Mouse (Mus musculus) liver, embryonic 15.5 days (tissue): ENCODE results near the gene Dcaf10. TPM values are rescaled to one million over a fixed set of nuclear protein-coding genes. Genes with fewer than 3 reads are reported as not detected.
"Not testable (repeated sequence)": the region's sequence is repeated elsewhere in the genome, so short reads cannot be mapped to it uniquely, and the experiment has no call there.

Experiments
- ATAC-seq: fragments of 200-750 bp; cut with Nextera tagmentation; 2 replicates; pipeline ENCODE4 v1.8.0; 2017; ENCODE audit warnings: moderate number of reproducible peaks, mild to moderate bottlenecking, moderate library complexity; ENCODE audit not compliant: insufficient read depth
- H3K27ac ChIP-seq: fragments of 300-500 bp; sonication (generic); replicated peaks from 2 replicates; pipeline ENCODE4 v1.5.1; 2015; ENCODE audit warnings: mild to moderate bottlenecking, inconsistent platforms
- H3K27me3 ChIP-seq: fragments of 300-500 bp; sonication (generic); 2 replicates; pipeline ENCODE4 v1.6.1; 2015; ENCODE audit warnings: mild to moderate bottlenecking, inconsistent platforms
- H3K36me3 ChIP-seq: fragments of 300-500 bp; sonication (generic); replicated peaks from 2 replicates; pipeline ENCODE4 v1.6.1; 2015; ENCODE audit warnings: moderate library complexity, mild to moderate bottlenecking, inconsistent platforms
- H3K4me1 ChIP-seq: fragments of 300-500 bp; sonication (generic); replicated peaks from 2 replicates; pipeline ENCODE4 v1.6.1; 2015; ENCODE audit warnings: inconsistent platforms
- H3K4me2 ChIP-seq: fragments of 300-500 bp; sonication (generic); 2 replicates; pipeline ENCODE4 v1.6.1; 2015; ENCODE audit warnings: moderate library complexity, mild to moderate bottlenecking, inconsistent platforms
- H3K4me3 ChIP-seq: fragments of 300-500 bp; sonication (generic); replicated peaks from 2 replicates; pipeline ENCODE4 v1.5.1; 2015; ENCODE audit warnings: mild to moderate bottlenecking, inconsistent platforms
- H3K9ac ChIP-seq: fragments of 300-500 bp; sonication (generic); 2 replicates; pipeline ENCODE4 v1.6.1; 2015; ENCODE audit warnings: moderate library complexity, mild to moderate bottlenecking, inconsistent platforms
- H3K9me3 ChIP-seq: fragments of 300-500 bp; sonication (generic); replicated peaks from 2 replicates; pipeline ENCODE4 v1.6.1; 2016; ENCODE audit warnings: inconsistent platforms
- WGBS: fragments of 180-500 bp; shearing (Covaris S2); methylation state at CpG from one replicate; pipeline ENCODE4 v1.1.7; 2015; ENCODE audit warnings: mixed read lengths; ENCODE audit not compliant: insufficient replicate concordance; 5-methylcytosine and 5-hydroxymethylcytosine counted together
- polyA plus RNA-seq: library from polyadenylated mRNA; unstranded; fragments of >200 nt; fragmentation: Nextera tagmentation; extraction: Ambion mirVana; gene quantifications from 2 replicates; pipeline ENCODE4 v1.2.1, GENCODE M21; 2015

Dcaf10 gene
- polyA plus RNA-seq, 1 experiment from 2014 or later: 5.7 TPM

- H3K4me3 ChIP-seq: peak within 1 kb of the TSS; percentile 96
- H3K9ac ChIP-seq: peak within 1 kb of the TSS; percentile 99
- peaks cover 25% of the 10 kb centered on the region for H3K4me1 ChIP-seq
- peak; percentile 92 for ATAC-seq
- H3K9me3 ChIP-seq: no peaks in the 10 kb centered on the region
- peaks cover 21% of the 10 kb centered on the region for H3K36me3 ChIP-seq
- H3K4me2 ChIP-seq: peak within 1 kb of the TSS; percentile 91
- H3K27me3 ChIP-seq: no peaks in the 10 kb centered on the region
- WGBS: under 1% methylated on average over 76 of the region's 76 CpGs
- peak within 1 kb of the TSS; percentile 99 for H3K27ac ChIP-seq
Observed at GRCm38 (mm10) chr4:45342286-45343155, 620 bp downstream of the Dcaf10 start, which contains the start of gene Exosc3. Gene Exosc3, minus strand, starts transcription at chr4:45342732.

GRCm38 (mm10) chr4:45356653-45357052 is 14.8 kb downstream of the Dcaf10 start:
- H3K4me3 ChIP-seq: no peak overlapping the region
- no peak overlapping the region for H3K9ac ChIP-seq
- no peaks in the 10 kb centered on the region for H3K27me3 ChIP-seq
- ATAC-seq: no peak
- H3K4me2 ChIP-seq: no peak overlapping the region
- WGBS: 79% methylated on average over 3 of the region's 3 CpGs
- H3K4me1 ChIP-seq: no peaks in the 10 kb centered on the region
- H3K9me3 ChIP-seq: no peaks in the 10 kb centered on the region
- H3K36me3 ChIP-seq: peaks cover 47% of the 10 kb centered on the region
- no peak overlapping the region for H3K27ac ChIP-seq

GRCm38 (mm10) chr4:45371261-45371660 is 29.4 kb downstream of the Dcaf10 start:
- Histone ChIP-seq H3K4me1 (no peaks in the 10 kb centered on the region), H3K36me3 (peaks cover 77% of the 10 kb centered on the region)

GRCm38 (mm10) chr4:45374879-45375278 is 33.0 kb downstream of the Dcaf10 start:
- Histone ChIP-seq H3K27me3 (no peaks in the 10 kb centered on the region), H3K27ac (no peak overlapping the region), H3K36me3 (peaks cover 67% of the 10 kb centered on the region), H3K4me2 (no peak overlapping the region), H3K9ac (no peak overlapping the region), H3K4me1 (no peaks in the 10 kb centered on the region), H3K9me3 (no peaks in the 10 kb centered on the region), H3K4me3 (no peak overlapping the region)
- WGBS: 83% methylated on average over 5 of the region's 5 CpGs
- ATAC-seq: no peak

More at GRCm38 (mm10) chr4:45371261-45371660, 29.4 kb downstream of the Dcaf10 start:
- no peaks in the 10 kb centered on the region for H3K9me3 ChIP-seq
- WGBS: 84% methylated on average over 3 of the region's 3 CpGs
- ATAC-seq: no peak
- H3K27ac ChIP-seq: no peak overlapping the region
- H3K9ac ChIP-seq: no peak overlapping the region
- no peaks in the 10 kb centered on the region for H3K27me3 ChIP-seq
- no peak overlapping the region for H3K4me3 ChIP-seq
- no peak overlapping the region for H3K4me2 ChIP-seq

- Histone ChIP-seq H3K9me3 (no peaks in the 10 kb centered on the region), H3K9ac (no peak overlapping the region), H3K36me3 (peaks cover 54% of the 10 kb centered on the region), H3K4me1 (no peaks in the 10 kb centered on the region), H3K4me2 (no peak overlapping the region), H3K4me3 (no peak overlapping the region), H3K27me3 (no peaks in the 10 kb centered on the region), H3K27ac (no peak overlapping the region)
- 71% methylated on average over 4 of the region's 4 CpGs for WGBS
- no peak for ATAC-seq
Observed at GRCm38 (mm10) chr4:45376573-45376972, 34.7 kb downstream of the Dcaf10 start.

- H3K27me3 ChIP-seq, H3K4me2 ChIP-seq, H3K9me3 ChIP-seq, H3K4me1 ChIP-seq, ATAC-seq, H3K4me3 ChIP-seq, H3K9ac ChIP-seq, H3K27ac ChIP-seq: not testable (repeated sequence)
- peaks cover 13% of the 10 kb centered on the region for H3K36me3 ChIP-seq
- 73% methylated on average over 10 of the region's 10 CpGs for WGBS
Observed at GRCm38 (mm10) chr4:45380903-45381580, 39.1 kb downstream of the Dcaf10 start.

- not testable (repeated sequence) for H3K4me2 ChIP-seq, H3K9ac ChIP-seq, H3K4me3 ChIP-seq, H3K36me3 ChIP-seq, H3K27me3 ChIP-seq, H3K9me3 ChIP-seq, H3K4me1 ChIP-seq, H3K27ac ChIP-seq, ATAC-seq
- WGBS: 74% methylated on average over 2 of the region's 2 CpGs
Observed at GRCm38 (mm10) chr4:45382133-45382532, 40.2 kb downstream of the Dcaf10 start.

GRCm38 (mm10) chr4:45387296-45387695 is 45.4 kb downstream of the Dcaf10 start:
- not testable (repeated sequence) for H3K4me2 ChIP-seq, H3K27me3 ChIP-seq, H3K27ac ChIP-seq, H3K9ac ChIP-seq, H3K4me3 ChIP-seq, H3K36me3 ChIP-seq, H3K9me3 ChIP-seq, ATAC-seq, H3K4me1 ChIP-seq
- WGBS: 79% methylated on average over 5 of the region's 5 CpGs

GRCm38 (mm10) chr4:45392099-45392498 is 50.2 kb downstream of the Dcaf10 start:
- H3K9me3 ChIP-seq: no peaks in the 10 kb centered on the region
- no peak for ATAC-seq
- H3K9ac ChIP-seq: no peak overlapping the region
- no peaks in the 10 kb centered on the region for H3K27me3 ChIP-seq
- H3K27ac ChIP-seq: no peak overlapping the region
- H3K4me2 ChIP-seq: no peak overlapping the region
- no peaks in the 10 kb centered on the region for H3K4me1 ChIP-seq
- no peak overlapping the region for H3K4me3 ChIP-seq
- 60% methylated on average over 4 of the region's 4 CpGs for WGBS
- peaks cover 31% of the 10 kb centered on the region for H3K36me3 ChIP-seq

GRCm38 (mm10) chr4:45392572-45392971 is 50.7 kb downstream of the Dcaf10 start:
- no peaks in the 10 kb centered on the region for H3K27me3 ChIP-seq
- no peak for ATAC-seq
- H3K9me3 ChIP-seq: no peaks in the 10 kb centered on the region
- no peak overlapping the region for H3K4me2 ChIP-seq
- no peak overlapping the region for H3K4me3 ChIP-seq
- H3K4me1 ChIP-seq: no peaks in the 10 kb centered on the region
- H3K9ac ChIP-seq: no peak overlapping the region
- H3K36me3 ChIP-seq: peaks cover 35% of the 10 kb centered on the region
- 64% methylated on average over 11 of the region's 11 CpGs for WGBS
- H3K27ac ChIP-seq: no peak overlapping the region

GRCm38 (mm10) chr4:45392994-45393393 is 51.1 kb downstream of the Dcaf10 start:
- no peak overlapping the region for H3K27ac ChIP-seq
- WGBS: 29% methylated on average over 8 of the region's 8 CpGs
- 0 out of 2 replicates have a peak, but pooled peaks cover 3% of the 10 kb centered on the region for H3K4me1 ChIP-seq
- H3K36me3 ChIP-seq: peaks cover 40% of the 10 kb centered on the region
- no peak overlapping the region for H3K9ac ChIP-seq
- H3K4me3 ChIP-seq: no peak overlapping the region
- H3K9me3 ChIP-seq: no peaks in the 10 kb centered on the region
- H3K27me3 ChIP-seq: no peaks in the 10 kb centered on the region
- H3K4me2 ChIP-seq: no peak overlapping the region
- ATAC-seq: no peak
